Mouse (Mus musculus): ENCODE results near the gene Prkar1b.

Gene Prkar1b

GRCm38 (mm10) chr5:138973480-138973879 is 176.3 kb downstream of the Prkar1b start:
- peaks cover 8% of the 10 kb centered on the region; the same call in 1 of the 2 replicates for H3K9me3 ChIP-seq (ENCODE audit: low read length)
- H3K36me3 ChIP-seq (ENCODE audit: insufficient read depth, low read length) = peaks cover 42% of the 10 kb centered on the region
- H3K4me3 ChIP-seq (replicated peaks; ENCODE audit: low read length) = no peak overlapping the region
- TF ChIP-seq POU5F1 (IDR thresholded peaks at IDR 0.05; ENCODE audit: borderline replicate concordance, low read length) (no peak), NANOG (IDR thresholded peaks at IDR 0.05; ENCODE audit: borderline replicate concordance, low read length) (no peak), CTCF (conservative IDR thresholded peaks at IDR 0.05; ENCODE audit: low read length) (no peak)
- no peaks in the 10 kb centered on the region for H3K27me3 ChIP-seq (ENCODE audit: insufficient read depth, low read length)
- peaks cover 69% of the 10 kb centered on the region for H3K4me1 ChIP-seq (replicated peaks; ENCODE audit: low read depth, low read length)

GRCm38 (mm10) chr5:138971405-138971804 is 178.4 kb downstream of the Prkar1b start:
- Histone ChIP-seq H3K36me3 (ENCODE audit: insufficient read depth, low read length) (peaks cover 22% of the 10 kb centered on the region), H3K4me1 (replicated peaks; ENCODE audit: low read depth, low read length) (peaks cover 48% of the 10 kb centered on the region), H3K4me3 (replicated peaks; ENCODE audit: low read length) (no peak overlapping the region), H3K27me3 (ENCODE audit: insufficient read depth, low read length) (no peaks in the 10 kb centered on the region), H3K9me3 (ENCODE audit: low read length) (peaks cover 8% of the 10 kb centered on the region; the same call in 1 of the 2 replicates)
- TF ChIP-seq NANOG (IDR thresholded peaks at IDR 0.05; ENCODE audit: borderline replicate concordance, low read length) = no peak
- TF ChIP-seq POU5F1 (IDR thresholded peaks at IDR 0.05; ENCODE audit: borderline replicate concordance, low read length) = no peak
- no peak for TF ChIP-seq CTCF (conservative IDR thresholded peaks at IDR 0.05; ENCODE audit: low read length)

- H3K27me3 ChIP-seq (ENCODE audit: insufficient read depth, low read length) = no peaks in the 10 kb centered on the region
- H3K9me3 ChIP-seq (ENCODE audit: low read length) = peaks cover 3% of the 10 kb centered on the region; the same call in 1 of the 2 replicates
- H3K36me3 ChIP-seq (ENCODE audit: insufficient read depth, low read length) = peaks cover 9% of the 10 kb centered on the region; the same call in 1 of the 2 replicates
- H3K4me1 ChIP-seq (replicated peaks; ENCODE audit: low read depth, low read length) = peaks cover 44% of the 10 kb centered on the region
- no peak overlapping the region for H3K4me3 ChIP-seq (replicated peaks; ENCODE audit: low read length)
- no peak for TF ChIP-seq CTCF (conservative IDR thresholded peaks at IDR 0.05; ENCODE audit: low read length)
- TF ChIP-seq NANOG (IDR thresholded peaks at IDR 0.05; ENCODE audit: borderline replicate concordance, low read length) = no peak
- TF ChIP-seq POU5F1 (IDR thresholded peaks at IDR 0.05; ENCODE audit: borderline replicate concordance, low read length) = no peak
Observed at GRCm38 (mm10) chr5:138970056-138970490, 179.7 kb downstream of the Prkar1b start.
